Mouse (Mus musculus) stomach, embryonic 15.5 days (tissue): ENCODE results near the gene Fam229a. TPM values are rescaled to one million over a fixed set of nuclear protein-coding genes. Genes with fewer than 3 reads are reported as not detected.
"Not testable (repeated sequence)": the region's sequence is repeated elsewhere in the genome, so short reads cannot be mapped to it uniquely, and the experiment has no call there.

ENCODE experiments used
- ATAC-seq: fragments of 200-750 bp; cut with Nextera tagmentation; 2 replicates; pipeline ENCODE4 v1.8.0; 2017; ENCODE audit warnings: low read depth, moderate number of reproducible peaks, moderate TSS enrichment; ENCODE audit not compliant: insufficient read depth, low FRiP score
- H3K27ac ChIP-seq: fragments of 300-500 bp; sonication (generic); 2 replicates; pipeline ENCODE4 v1.5.1; 2015; ENCODE audit warnings: mild to moderate bottlenecking, inconsistent platforms
- H3K27me3 ChIP-seq: fragments of 300-500 bp; sonication (generic); replicated peaks from 2 replicates; pipeline ENCODE4 v1.6.1; 2015; ENCODE audit warnings: inconsistent platforms
- H3K36me3 ChIP-seq: fragments of 300-500 bp; sonication (generic); 2 replicates; pipeline ENCODE4 v1.6.1; 2015; ENCODE audit warnings: inconsistent platforms
- H3K4me1 ChIP-seq: fragments of 300-500 bp; sonication (generic); 2 replicates; pipeline ENCODE4 v1.6.1; 2015; ENCODE audit warnings: inconsistent platforms
- H3K4me2 ChIP-seq: fragments of 300-500 bp; sonication (generic); 2 replicates; pipeline ENCODE4 v1.6.1; 2015; ENCODE audit warnings: mild to moderate bottlenecking, inconsistent platforms
- H3K4me3 ChIP-seq: fragments of 300-500 bp; sonication (generic); replicated peaks from 2 replicates; pipeline ENCODE4 v1.5.1; 2015; ENCODE audit warnings: inconsistent platforms
- H3K9ac ChIP-seq: fragments of 300-500 bp; sonication (generic); 2 replicates; pipeline ENCODE4 v1.6.1; 2015; ENCODE audit warnings: inconsistent platforms
- H3K9me3 ChIP-seq: fragments of 300-500 bp; sonication (generic); 2 replicates; pipeline ENCODE4 v1.6.1; 2016; ENCODE audit warnings: inconsistent platforms
- WGBS: fragments of 180-500 bp; shearing (Covaris S2); methylation state at CpG from one replicate; pipeline ENCODE4 v1.1.7; 2015; 5-methylcytosine and 5-hydroxymethylcytosine counted together
- polyA plus RNA-seq: library from polyadenylated mRNA; unstranded; fragments of >200 nt; fragmentation: Nextera tagmentation; extraction: Ambion mirVana; gene quantifications from 2 replicates; pipeline ENCODE4 v1.2.1, GENCODE M21; 2015

The Fam229a gene
- polyA plus RNA-seq, 1 experiment from 2014 or later, result 0.26 TPM

- H3K9me3 ChIP-seq, result no peaks in the 10 kb centered on the region
- no peak for ATAC-seq
- H3K9ac ChIP-seq, result no peak overlapping the region
- no peak overlapping the region for H3K4me2 ChIP-seq
- no peak overlapping the region for H3K27ac ChIP-seq
- H3K36me3 ChIP-seq, result no peaks in the 10 kb centered on the region
- H3K4me3 ChIP-seq, result no peak overlapping the region
- H3K4me1 ChIP-seq, result peaks cover 28% of the 10 kb centered on the region
- no peaks in the 10 kb centered on the region for H3K27me3 ChIP-seq
- WGBS, result 61% methylated on average over 6 of the region's 6 CpGs
Observed at GRCm38 (mm10) chr4:129511413-129512096, 20.6 kb downstream of the Fam229a start.

GRCm38 (mm10) chr4:129513086-129513767 lies 22.2 kb downstream of the Fam229a start, which contains the start of gene Marcksl1:
Marcksl1 (plus strand) TSS chr4:129513581.
- Histone ChIP-seq H3K4me2 (peak within 1 kb of the TSS; percentile 69), H3K4me1 (peaks cover 30% of the 10 kb centered on the region), H3K27ac (peak within 1 kb of the TSS; percentile 95), H3K36me3 (peaks cover 6% of the 10 kb centered on the region; the same call in 1 of the 2 replicates), H3K27me3 (no peaks in the 10 kb centered on the region), H3K4me3 (peak within 1 kb of the TSS; percentile 99), H3K9ac (peak within 1 kb of the TSS; percentile 100), H3K9me3 (no peaks in the 10 kb centered on the region)
- WGBS, result 5% methylated on average over 42 of the region's 47 CpGs
- ATAC-seq, result peak; percentile 80

DNA sequence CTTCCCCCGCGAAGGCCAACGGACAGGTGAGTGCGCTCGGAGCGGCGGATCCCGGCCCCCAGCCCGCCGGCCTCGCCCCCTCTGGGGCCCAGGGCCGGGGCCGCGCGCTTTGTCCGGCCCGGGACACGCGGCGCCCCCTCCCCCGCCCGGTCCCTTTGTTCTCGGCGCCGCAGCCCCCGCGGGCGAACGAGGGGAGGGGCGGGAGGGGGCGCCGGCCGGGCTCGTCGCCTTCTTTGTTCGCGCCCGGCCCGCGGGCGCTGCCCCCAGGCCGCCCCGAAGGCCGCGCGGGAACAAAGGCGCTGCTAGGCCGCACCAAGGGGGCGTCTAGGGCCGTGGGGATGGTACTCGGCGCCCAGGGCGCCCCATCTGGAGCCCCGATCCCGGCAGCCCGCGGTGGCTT lies 22.9 kb downstream of the Fam229a start:
- H3K9me3 ChIP-seq, result no peaks in the 10 kb centered on the region
- 0% methylated on average over 26 of the region's 57 CpGs for WGBS
- H3K27me3 ChIP-seq, result no peaks in the 10 kb centered on the region
- peak overlapping the region; percentile 99 for H3K4me3 ChIP-seq
- peaks cover 10% of the 10 kb centered on the region for H3K36me3 ChIP-seq
- H3K4me2 ChIP-seq, result peak overlapping the region; percentile 69
- peaks cover 28% of the 10 kb centered on the region for H3K4me1 ChIP-seq
- H3K27ac ChIP-seq, result peak overlapping the region; percentile 95
- ATAC-seq, result peak; percentile 3; the same call in 1 of the 2 replicates
- H3K9ac ChIP-seq, result peak overlapping the region; percentile 100

- H3K27me3 ChIP-seq, result no peaks in the 10 kb centered on the region
- H3K9me3 ChIP-seq, result no peaks in the 10 kb centered on the region
- peaks cover 10% of the 10 kb centered on the region for H3K36me3 ChIP-seq
- peak overlapping the region; percentile 100 for H3K9ac ChIP-seq
- peak; percentile 19; the same call in 1 of the 2 replicates for ATAC-seq
- H3K4me3 ChIP-seq, result peak overlapping the region; percentile 99
- peak overlapping the region; percentile 95 for H3K27ac ChIP-seq
- peak overlapping the region; percentile 69 for H3K4me2 ChIP-seq
- peaks cover 23% of the 10 kb centered on the region for H3K4me1 ChIP-seq
- WGBS, result 1% methylated on average over 26 of the region's 35 CpGs
Observed at GRCm38 (mm10) chr4:129514300-129514898, 23.4 kb downstream of the Fam229a start.

DNA sequence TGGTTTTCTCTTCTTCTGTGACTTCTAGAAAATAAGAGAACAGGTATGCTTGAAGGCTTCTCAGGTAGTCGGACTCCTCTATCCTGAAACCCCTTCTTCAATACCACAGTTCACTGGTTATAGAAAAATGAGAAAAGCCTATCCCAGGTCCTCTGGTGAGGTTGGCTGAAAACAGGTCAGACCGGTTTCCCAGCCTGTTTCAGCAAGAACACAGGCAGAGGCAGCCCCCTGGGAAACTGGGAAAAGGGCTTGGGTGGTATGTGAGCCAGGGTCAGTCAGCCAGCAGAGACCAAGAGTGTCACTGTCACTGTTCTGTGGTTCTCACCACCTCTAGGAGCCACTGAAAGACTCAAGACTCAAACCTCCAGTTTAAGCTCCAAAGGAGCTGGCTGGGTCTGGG lies 25.9 kb downstream of the Fam229a start:
- peak overlapping the region; percentile 80 for H3K27ac ChIP-seq
- H3K4me2 ChIP-seq, result peak overlapping the region; percentile 0; the same call in 1 of the 2 replicates
- H3K27me3 ChIP-seq, result no peaks in the 10 kb centered on the region
- peaks cover 33% of the 10 kb centered on the region for H3K36me3 ChIP-seq
- H3K4me3 ChIP-seq, result peak overlapping the region; percentile 9; the same call in 1 of the 2 replicates
- 32% methylated on average over 2 of the region's 2 CpGs for WGBS
- H3K9ac ChIP-seq, result no peak overlapping the region
- H3K4me1 ChIP-seq, result peaks cover 16% of the 10 kb centered on the region
- H3K9me3 ChIP-seq, result no peaks in the 10 kb centered on the region
- ATAC-seq, result peak; percentile 40

DNA sequence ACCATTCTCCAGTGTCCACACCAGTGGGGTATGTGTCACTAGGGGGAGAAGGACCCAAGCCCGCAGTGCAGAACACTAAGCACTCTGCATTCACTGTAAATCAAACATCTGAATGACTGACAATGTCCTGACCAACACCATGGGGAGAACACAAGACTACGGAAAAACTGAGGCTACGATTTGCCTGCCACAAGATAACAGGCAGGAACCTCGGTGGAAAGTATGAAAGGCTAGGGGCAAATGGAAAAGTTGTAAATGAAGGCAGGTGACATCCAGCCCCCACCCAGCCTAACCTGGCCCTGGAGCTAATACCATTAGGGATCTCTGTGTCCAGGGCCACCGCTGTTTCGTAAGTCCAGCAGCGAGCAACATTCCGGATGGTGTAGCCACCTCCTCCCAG lies 27.5 kb downstream of the Fam229a start:
- peaks cover 47% of the 10 kb centered on the region for H3K36me3 ChIP-seq
- ATAC-seq, result no peak
- H3K9me3 ChIP-seq, result no peaks in the 10 kb centered on the region

DNA sequence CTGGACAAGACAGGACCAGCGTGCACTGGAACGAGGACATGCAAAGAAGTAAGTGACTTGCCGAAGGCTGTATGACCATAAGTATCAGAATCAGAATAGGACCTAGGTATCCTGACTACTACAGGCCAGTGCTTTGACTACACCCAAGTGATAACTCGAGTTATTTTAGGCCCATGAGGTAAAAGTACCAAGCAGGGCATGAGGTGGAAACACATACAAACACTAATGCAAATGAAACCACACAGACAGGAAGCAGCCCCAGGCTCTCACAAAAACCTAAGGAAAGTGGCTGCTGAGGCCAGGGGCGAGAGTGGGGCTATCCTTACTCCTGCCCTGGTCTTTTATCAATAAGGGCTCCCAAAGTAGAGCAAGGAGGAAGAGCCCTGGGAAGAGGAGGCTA lies 34.3 kb downstream of the Fam229a start:
- peaks cover 62% of the 10 kb centered on the region for H3K36me3 ChIP-seq

More for the DNA sequence above, 27.5 kb downstream of the Fam229a start:
- H3K27me3 ChIP-seq, result no peaks in the 10 kb centered on the region
- 90% methylated on average over 8 of the region's 8 CpGs for WGBS
- H3K4me3 ChIP-seq, result no peak overlapping the region
- H3K9ac ChIP-seq, result no peak overlapping the region
- H3K4me1 ChIP-seq, result peaks cover 13% of the 10 kb centered on the region; the same call in 1 of the 2 replicates
- H3K4me2 ChIP-seq, result no peak overlapping the region
- no peak overlapping the region for H3K27ac ChIP-seq

GRCm38 (mm10) chr4:129525889-129526288 lies 34.9 kb downstream of the Fam229a start:
- H3K4me1 ChIP-seq, result no peaks in the 10 kb centered on the region
- WGBS, result 73% methylated on average over 3 of the region's 3 CpGs
- H3K9ac ChIP-seq, result no peak overlapping the region
- H3K4me3 ChIP-seq, result no peak overlapping the region
- H3K27me3 ChIP-seq, result no peaks in the 10 kb centered on the region
- no peak overlapping the region for H3K4me2 ChIP-seq
- peaks cover 58% of the 10 kb centered on the region for H3K36me3 ChIP-seq
- H3K27ac ChIP-seq, result no peak overlapping the region
- ATAC-seq, result no peak
- H3K9me3 ChIP-seq, result no peaks in the 10 kb centered on the region

More for the DNA sequence above, 34.3 kb downstream of the Fam229a start:
- H3K27ac ChIP-seq, result no peak overlapping the region
- ATAC-seq, result no peak
- H3K27me3 ChIP-seq, result no peaks in the 10 kb centered on the region
- no peak overlapping the region for H3K4me3 ChIP-seq
- no peak overlapping the region for H3K9ac ChIP-seq
- H3K4me1 ChIP-seq, result no peaks in the 10 kb centered on the region
- no peak overlapping the region for H3K4me2 ChIP-seq
- H3K9me3 ChIP-seq, result no peaks in the 10 kb centered on the region
- WGBS, result 84% methylated on average over 5 of the region's 5 CpGs

DNA sequence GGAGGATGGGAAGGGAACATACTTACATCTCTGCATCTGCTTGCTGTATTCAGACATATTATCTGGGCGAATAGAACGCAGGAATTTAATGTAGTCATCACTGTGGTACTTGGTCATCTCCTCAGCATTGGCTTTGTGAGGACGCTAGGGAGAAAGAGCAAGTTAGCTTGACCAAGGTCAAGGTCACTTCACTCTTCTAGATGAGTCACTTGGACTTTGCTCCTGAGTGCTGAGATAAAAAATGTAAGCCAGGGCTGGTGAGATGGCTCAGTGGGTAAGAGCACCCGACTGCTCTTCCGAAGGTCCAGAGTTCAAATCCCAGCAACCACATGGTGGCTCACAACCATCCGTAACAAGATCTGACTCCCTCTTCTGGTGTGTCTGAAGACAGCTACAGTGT lies 37.9 kb downstream of the Fam229a start:
- peaks cover 48% of the 10 kb centered on the region for H3K36me3 ChIP-seq
- H3K27ac ChIP-seq, H3K9ac ChIP-seq, H3K4me1 ChIP-seq, H3K4me2 ChIP-seq, H3K9me3 ChIP-seq, H3K4me3 ChIP-seq, ATAC-seq, H3K27me3 ChIP-seq: not testable (repeated sequence)
- WGBS, result 91% methylated on average over 6 of the region's 6 CpGs

GRCm38 (mm10) chr4:129540012-129540411 lies 49.0 kb downstream of the Fam229a start:
- ATAC-seq, result no peak
- Histone ChIP-seq H3K36me3 (peaks cover 20% of the 10 kb centered on the region; the same call in 1 of the 2 replicates), H3K9me3 (no peaks in the 10 kb centered on the region), H3K4me1 (peaks cover 15% of the 10 kb centered on the region; the same call in 1 of the 2 replicates), H3K4me3 (no peak overlapping the region), H3K27ac (no peak overlapping the region), H3K9ac (no peak overlapping the region), H3K4me2 (no peak overlapping the region), H3K27me3 (no peaks in the 10 kb centered on the region)
- 88% methylated on average over 6 of the region's 6 CpGs for WGBS
